Mouse (Mus musculus) MN1 (cell line): Measurements from ENCODE around the gene Dus2.
A peak's percentile ranks its signal among the peaks of the same experiment; 100 is the strongest.

Experiments used
- DNase-seq: peaks from one replicate; pipeline ENCODE4 v3.0.0-alpha.2; 2016; ENCODE audit warnings: low spot score

The Dus2 gene

DNA sequence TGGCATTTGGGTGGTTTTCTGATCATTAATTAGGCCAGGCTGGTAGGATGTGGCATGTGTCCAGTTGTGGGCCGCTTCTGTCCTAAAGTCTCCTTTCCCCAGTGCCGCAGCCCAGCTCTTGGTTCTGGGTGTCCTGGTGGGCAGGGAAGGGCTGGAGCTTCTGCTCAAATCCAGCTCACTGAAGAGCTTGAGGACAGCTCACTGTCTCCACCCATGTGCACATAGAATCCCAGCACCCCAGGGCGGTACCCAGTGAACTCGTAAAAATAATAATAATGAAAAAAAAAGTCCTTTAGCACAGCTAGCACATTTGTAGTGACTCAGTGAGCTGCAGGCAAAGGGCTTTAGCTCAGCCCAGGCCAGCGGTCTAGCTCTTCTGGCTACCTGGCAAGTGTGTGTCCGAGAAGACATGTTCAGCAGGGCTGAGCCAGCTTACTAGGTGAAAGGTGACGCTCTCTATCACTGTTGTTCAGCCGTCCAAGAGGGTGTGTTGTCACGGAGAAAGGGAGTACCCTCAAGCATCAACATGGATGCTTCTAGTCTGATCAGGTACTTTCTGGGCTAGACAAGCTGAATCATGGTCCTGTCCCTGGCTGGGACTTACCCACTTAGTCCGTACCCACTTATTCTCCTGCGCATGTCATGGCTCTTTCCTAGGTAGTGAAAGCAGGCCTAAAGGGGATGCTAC, 55.9 kb downstream of the Dus2 start:
- no peak for DNase-seq

DNA sequence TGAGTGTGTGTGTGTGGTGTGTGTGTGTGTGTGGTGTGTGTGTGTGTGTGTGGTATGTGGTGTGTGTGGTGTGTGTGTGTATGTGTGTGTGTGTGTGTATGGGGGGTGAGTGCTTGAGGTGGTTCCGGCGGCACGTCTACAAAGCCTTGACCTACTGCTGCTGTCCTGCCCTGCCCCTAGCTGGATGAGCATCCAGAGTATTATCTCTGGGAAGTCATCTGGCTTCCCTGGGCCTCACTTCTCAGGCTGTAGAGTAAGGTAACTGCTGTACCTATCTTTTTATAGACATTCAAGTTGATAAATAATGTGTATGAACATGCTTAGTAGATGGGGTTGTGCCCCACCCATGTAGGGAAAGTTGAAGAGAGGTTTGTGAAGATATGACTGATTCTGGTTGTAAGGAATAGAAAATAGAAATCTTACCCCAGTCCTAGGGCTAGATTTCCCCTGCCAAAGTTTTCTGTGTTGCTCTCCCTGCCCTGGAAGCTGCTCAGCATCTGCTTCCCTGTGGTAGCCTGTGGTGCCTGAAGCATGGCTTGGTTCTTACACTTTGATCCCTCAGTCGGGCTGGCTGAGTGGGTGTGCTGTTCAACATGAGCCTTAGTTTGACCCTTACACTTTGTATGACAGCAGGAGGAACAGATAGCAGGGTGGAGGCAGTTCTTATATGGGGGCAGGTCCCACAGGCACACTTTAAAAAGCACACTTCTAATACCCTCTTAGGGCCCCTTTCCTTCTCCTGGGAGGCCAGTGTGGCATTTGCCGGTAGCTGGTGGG, 56.9 kb downstream of the Dus2 start:
- DNase-seq: no peak

DNA sequence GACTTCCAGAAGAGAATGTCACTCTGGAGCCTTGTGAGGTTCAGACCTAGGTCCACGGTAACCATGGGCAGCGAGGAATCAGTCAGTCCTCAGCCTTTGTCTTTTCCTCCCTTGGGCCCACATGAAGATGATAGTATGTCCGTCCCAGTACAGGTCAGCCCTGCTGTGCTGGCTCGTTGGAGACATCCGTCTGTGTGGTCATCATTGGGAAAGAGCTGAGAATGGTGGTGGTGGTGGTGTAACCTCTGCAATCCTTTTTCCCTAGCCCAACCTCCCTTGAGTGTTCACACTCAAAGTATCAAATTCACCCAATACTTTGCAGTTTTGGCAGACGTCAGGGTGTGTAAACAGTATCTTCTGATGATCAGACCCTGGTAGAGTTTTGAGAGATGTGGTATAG, 58.7 kb downstream of the Dus2 start:
- DNase-seq: no peak

DNA sequence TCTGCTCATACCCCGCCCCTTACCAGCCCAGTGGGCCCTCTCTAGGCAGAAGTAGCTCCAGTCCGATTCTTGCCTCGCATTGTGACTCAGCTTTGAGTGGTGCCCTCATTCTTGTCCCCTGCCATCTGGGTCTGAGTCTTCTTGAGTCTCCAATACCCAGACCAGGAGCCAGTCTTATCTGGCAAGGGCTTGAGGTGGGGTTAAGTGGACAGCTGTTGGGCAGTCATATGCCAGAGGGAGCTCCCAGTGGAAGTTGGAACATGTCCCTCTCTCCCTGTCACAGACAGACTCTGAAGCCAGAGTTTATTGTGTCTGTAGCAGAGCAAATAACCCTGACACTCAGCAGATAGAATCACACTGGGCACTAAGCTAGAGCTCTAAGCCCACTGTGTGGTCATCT, 59.9 kb downstream of the Dus2 start:
- DNase-seq: peak; percentile 23

DNA sequence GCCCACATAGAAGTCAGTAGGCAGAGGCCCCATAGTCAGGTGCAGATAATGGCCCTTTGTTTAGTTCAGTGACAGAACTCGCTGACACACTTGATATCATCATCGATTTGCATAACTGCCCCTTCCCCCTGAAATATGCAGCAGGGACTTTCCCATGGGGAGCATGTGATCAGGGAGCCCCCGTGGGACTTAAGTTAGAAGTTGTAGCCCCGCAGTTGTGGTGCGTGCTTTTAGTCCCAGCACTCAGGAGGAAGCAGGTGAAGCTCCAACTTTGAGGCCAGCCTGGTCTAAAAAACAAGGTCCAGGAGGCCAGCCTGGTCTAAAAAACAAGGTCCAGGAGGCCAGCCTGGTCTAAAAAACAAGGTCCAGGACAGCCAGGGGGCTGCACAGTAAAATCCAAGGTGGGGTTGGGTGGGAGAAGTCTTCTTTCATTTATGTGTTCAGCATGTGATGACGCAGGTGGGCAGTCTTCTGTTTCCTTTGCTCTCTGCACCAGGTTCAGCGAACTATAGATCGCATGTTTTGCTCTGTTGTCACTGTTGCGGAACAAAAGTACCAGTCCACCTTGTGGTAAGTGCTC, 61.5 kb downstream of the Dus2 start:
- DNase-seq: no peak

DNA sequence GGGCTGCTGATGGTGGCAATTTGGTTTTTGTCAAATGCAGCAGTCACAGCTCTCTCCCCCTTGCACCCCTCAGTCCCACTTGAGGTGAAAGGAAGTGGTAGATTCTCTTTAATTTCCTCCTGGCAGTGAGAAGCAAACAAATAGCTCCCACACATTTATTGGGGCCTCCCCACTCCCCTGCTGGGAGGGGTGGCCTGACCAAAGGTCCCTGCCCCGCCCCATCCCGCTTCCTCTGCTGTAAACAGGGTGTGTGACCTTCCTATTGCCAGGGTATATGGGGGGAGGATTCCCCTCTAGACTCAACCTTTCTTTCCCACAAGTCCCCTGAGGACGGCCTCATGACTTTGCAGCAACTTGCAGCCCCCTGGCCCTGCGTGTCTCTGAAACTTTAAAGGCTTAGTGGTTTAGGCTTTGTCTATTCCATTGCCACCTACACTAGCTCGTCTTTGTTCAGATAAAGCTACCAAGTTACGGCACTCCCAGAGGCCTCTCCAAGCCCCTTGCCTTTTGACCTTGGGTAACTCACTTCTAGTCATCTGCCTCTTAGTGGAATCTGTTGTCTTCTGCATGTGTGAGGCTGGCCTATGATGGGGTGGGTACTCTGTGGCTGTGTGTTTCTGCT, 63.2 kb downstream of the Dus2 start:
- no peak for DNase-seq

DNA sequence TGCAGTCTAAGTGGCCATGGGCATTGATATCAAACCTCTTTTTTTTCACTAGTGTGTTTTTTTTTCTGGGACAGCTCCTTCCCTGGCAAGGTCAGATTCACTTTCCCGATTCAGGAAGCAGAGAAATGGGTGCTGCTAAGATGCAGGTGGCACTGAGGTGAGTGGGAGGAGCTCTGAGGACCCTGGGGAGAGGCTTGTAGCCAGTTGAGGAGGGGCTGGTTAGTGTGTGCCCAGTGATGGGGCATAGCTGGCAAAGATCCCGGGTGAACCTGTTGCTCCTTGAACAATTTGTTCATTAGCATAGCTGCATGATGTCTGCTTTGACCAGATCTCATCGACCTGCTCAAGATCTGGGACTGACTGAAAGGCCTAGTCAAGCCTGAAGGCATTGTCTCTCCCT, 63.9 kb downstream of the Dus2 start:
- peak; percentile 54 for DNase-seq

DNA sequence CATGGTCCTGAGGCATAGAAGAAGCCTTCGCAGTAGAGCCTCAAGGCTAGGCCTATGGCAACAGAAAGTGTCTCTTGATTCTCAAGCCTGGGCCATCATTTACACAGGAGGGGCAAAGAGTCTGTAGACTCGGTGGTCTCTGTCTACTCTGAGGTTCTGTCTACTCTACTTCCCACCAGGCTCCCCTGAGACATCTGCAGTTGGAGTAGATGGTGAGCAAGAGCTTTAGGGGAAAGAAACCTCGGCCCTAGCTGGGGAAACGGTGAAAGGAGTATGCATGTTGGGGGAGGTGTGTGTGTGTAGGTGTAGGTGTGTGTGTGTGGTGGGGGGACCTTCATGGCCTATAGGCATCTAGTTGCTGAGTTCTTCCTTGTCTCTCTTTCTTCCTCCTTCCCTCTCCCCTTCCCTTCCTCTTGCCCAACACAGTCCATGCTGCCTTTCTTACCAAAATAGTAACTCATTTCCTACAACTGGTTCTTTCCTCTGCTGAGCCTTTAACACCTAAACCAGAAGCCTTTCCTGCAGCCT, 65.4 kb downstream of the Dus2 start:
- no peak for DNase-seq

DNA sequence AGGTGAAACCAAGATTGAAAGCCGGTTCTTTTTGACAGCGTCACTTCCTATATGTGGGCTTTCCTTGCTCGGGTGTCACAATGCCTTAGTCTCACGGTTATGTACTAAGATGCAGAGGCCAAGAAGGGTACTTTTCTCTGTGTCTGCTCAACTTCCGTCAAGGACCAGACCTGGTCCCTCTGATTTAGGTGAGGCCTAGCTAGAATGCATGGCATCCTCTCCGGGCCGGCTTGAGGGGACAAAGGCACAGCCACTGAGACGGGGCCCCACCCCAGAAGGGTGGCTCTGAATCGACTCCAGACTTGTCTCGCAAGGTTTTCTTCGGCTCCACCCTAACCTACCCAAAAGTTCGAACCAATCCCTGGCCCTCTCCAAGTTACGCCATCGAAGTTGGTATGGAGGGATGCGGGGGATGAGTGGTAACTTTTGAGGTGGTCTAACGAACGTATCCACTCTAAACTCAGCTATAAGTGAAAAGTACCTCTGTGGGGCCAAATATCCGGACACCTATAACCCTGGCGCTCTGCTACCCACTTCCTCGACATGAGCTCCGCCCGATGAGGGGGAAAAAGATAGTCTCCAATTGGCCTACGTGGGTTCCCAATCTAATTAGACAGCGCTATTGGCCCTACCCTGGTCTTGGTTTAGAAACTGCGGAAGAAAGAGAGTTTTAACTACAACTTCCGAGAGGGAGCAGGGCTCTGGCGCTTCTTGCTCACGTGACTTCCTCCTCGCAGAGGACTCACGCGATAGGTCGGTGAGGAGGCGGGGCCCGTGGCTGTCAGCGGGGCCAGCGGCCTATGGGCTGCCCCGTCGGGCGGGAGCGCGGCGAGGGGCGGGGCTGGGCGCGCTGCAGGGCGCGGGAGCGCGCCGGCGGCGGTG, 67.8 kb downstream of the Dus2 start, which contains the start of gene Nfatc3:
Gene Nfatc3, plus strand, starts transcription at position 110 of the 882 bp plus-strand sequence.
- DNase-seq: peak; percentile 99

DNA sequence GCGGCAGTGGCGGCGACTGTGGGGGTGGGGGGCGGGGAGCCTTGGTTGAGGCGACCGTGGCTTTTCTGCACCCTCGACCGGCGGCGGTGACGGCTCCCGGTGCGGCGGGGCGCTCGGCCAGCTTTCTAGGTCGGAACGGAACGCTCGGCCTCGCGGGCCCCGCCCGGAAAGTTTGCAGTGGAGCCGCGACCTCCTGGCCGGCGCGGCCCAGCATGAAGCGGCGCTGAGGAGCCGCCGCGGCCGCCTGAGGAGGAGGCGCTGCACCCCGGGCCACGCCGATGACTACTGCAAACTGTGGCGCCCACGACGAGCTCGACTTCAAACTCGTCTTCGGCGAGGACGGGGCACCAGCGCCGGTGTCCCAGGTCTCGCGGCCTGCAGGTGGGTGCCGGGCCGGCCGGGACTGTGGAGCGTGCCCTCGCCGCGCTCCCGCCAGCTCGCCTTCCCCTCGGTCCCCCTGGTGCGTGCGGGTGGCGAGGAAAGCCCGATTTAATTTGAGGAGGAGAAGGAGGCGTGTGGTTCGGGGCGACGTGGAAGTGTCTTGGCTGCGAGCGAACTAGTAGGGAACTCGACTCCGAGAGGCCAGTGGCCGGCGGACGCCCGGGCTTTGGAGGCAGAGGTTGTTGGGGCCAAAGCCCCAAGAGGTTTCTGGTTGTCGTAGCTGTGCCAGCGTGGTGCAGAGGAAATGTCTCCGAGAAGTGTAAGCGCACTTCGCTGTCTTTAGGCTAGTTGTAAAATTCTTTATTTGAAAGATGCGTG, 68.7 kb downstream of the Dus2 start:
- peak; percentile 74 for DNase-seq

DNA sequence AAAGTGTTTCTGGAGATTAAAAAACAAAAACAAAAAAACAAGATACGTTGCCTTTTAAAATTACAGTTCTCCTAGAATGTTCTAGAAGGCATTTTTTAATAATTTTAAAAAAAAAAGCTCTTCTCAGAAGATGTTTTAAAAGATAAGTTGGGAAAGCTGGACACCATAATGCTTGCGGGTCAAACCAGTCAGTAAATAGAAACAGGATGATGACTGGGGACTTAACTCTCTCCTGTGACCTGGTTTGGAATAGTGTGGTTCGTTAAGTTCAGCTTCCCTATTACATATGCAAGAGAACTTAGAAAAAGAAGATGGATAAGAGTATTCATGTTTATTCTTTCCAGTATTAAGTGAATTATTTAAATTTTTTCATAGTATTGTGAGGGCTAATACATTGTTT, 69.4 kb downstream of the Dus2 start:
- DNase-seq: peak; percentile 25

DNA sequence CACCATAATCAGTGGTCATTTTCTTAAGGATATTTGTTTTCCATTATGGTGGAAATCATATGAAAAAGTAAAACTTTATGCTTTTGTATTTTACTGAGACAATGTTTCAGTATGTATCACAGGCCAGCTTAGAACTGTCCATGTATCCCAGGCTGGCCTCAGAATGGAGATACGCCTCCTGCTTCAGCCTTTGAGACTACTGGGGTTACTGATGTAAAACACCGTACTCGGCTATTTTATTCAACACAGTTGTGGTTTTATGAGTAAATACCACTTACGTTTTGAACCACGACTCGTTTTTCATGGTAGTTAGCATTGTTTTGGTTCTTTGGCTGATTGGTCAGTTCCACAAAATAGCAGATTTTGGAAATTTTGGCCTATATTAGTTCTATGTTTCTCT, 70.5 kb downstream of the Dus2 start:
- DNase-seq: no peak

DNA sequence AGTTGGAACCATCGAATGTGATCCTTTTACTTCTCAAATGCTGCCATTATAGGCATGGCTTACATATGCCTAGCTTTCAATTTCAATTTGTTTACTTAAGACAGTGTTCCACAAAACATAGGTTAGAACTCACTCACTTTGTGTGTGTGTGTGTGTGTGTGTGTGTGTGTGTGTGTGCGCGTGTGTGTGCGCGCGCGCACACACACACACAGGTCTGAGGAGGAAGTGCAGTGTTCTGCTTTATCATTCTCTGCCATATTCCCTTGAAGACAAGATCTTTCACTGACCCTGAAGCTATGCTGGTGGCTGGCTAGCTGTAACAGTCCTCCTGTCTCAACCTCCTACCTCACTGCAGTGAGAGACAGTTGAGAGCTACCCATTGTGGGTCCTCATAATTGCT, 71.9 kb downstream of the Dus2 start:
- no peak for DNase-seq

DNA sequence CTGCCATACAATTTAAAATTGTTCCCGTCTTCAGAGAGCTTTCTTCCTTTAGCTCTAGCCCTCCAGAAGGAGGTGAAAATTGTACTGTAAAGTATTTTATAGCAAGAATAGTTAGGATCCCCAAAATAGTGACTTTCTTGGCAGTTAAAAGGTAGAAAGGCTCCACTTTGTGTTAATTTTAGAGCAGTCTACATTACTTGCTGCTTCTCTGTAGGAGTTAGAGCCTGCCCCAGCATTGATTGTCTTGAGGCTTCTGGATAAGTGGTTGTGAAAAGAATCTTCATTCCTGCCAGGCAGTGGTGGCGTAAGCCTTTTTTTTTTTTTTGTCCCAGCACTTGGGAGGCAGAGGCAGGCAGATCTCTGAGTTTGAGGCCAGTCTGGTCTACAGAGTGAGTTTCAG, 75.6 kb downstream of the Dus2 start:
- DNase-seq: no peak

DNA sequence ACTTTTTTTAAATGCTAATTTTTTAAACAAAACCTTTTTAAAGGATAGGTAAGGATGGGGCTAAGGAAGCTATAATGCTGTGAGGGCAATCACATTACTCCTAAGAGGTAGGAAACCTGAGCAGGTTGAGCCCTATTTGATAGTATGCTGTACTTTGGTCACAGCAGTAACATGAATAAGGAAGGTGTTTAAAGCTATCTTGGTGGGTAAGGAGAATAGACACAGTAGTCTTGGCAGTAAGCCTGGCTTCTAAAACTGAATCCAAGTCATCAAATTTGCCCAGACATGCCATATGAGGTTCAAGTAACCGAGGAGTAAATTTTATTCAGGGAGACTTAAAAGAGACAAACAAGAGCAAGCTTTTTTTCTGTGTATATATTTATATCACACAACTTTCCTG, 78.4 kb downstream of the Dus2 start:
- no peak for DNase-seq

DNA sequence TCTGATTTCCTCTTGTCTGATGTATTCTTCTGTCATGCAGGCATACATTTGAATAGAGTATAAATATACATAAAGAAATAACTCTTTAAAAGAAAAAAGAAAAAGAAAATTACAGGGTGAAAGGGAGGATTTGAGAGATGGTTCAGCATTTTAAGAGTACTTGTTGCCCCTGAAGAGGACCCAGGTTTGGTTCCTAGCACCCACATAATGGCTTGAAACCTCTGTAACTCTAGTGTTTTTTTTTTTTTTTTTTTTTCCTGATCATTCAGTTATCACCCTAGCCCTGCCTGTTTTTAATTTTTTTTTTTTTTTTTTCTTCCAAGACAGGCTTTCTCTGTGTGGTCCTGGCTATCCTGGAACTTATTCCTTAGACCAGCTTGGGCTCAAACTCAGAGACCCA, 81.0 kb downstream of the Dus2 start:
- DNase-seq: no peak

DNA sequence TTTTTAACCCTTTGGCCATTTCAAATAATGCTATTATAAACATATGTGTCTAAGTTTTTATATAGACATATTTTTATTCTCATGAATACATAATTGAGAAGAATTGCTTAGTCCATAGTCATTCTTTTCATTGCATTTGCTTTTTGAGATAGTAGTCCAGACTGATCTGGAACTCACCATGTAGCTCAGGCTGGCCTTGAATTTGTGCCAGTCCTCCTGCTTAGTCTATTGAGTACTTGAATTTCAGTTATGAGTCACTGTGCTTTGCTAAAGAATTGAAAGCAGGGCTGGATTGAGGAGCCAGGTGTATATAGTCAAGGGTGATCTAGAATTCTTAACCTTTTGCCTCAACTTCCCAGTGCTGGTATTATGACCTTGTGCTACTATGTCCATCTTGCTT, 83.1 kb downstream of the Dus2 start:
- DNase-seq: no peak

DNA sequence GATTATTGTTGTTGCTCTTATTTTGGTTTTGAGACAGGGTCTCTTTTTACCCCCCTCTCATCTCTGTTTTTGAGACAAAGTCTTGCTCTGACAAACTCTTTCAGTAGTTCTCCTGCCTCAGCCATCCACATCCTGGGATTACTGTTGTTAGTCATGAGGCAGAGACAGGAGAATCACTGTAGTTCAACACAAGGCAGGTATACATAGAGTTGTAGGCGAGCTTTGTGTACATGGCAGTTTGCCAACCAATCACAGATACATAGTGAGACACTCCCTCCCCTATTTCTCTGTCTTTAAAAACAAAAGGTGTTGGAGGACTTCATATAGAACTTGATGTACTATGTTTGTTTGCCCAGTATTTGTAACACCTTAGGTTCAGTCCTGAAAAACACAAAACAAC, 83.5 kb downstream of the Dus2 start:
- no peak for DNase-seq

DNA sequence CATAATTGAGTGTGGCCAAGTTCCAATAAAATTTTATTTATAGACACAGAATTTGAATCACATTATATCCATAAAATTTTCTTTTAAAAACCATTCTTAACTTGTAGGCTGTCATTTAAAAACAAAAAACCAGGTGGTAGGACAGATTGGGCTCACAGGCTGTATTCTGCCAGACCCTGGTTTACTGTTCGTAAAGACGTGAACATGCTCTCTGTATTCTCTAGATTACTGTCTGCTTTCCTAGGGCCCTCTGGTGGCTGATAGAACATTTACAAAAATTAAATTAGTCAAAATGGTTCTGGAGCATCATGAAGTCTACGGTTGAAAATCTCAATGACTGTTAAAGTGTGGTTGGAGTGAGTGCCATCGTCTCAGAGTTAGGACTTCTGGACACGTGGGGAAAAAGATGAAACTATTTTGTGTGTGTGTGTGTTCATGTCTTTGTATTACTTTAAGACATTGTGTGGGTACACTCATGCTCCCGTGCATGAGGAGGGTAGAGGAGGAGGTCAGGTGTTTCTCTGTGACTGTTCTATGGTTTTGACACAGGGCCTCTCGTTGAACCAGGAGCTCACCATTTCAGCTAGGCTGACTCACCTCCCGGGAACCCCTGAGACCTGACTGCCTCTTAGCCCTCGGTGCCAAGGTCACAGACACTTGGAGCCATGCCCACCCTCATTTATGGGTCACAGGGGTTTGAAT, 84.2 kb downstream of the Dus2 start:
- peak; percentile 33 for DNase-seq

DNA sequence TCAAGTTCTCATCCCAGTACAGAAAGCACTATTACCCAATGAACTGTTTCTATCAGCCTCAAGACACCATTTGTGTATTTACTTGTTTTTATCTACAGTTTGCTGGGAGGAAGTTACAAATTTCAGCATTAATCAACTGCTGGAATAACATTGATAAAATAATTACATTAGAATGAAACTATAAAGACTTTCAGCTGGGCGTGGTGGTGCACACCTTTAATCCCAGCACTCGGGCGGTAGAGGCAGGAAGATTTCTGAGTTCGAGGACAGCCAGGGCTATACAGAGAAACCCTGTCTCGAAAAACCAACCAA, 84.7 kb downstream of the Dus2 start:
- no peak for DNase-seq
